Mouse (Mus musculus) granulocyte monocyte progenitor cell, adult 5-6 weeks (primary cell): Measurements from ENCODE around the gene Traf2. TPM values are rescaled to one million over a fixed set of nuclear protein-coding genes. Genes with fewer than 3 reads are reported as not detected.

ENCODE experiments used
- total RNA-seq, 2 experiments: library from RNA; stranded (forward) in 1 of 2; stranded (reverse) in 1 of 2; fragments of 200-712, 200-1000 nt in 1 of 2; fragments of >200 nt in 1 of 2; fragmentation: Nextera tagmentation in 1 of 2; gene quantifications; 2 replicates each; pipeline ENCODE4 v1.2.3; 2014 to 2017

Traf2 gene
- total RNA-seq, 2 experiments from 2014 or later, result 15.9 to 18.2 TPM

Other genes starting within 250 kb of the Traf2 start
Only the 30 nearest of the 33 such genes appear.
- 36.5 and 37.2 TPM in 2 replicates for gene Man1b1, start 214.6 kb downstream of the Traf2 start, total RNA-seq (2014; fragmentation: Nextera tagmentation)
- gene Man1b1, start 214.6 kb downstream of the Traf2 start, total RNA-seq (2017), result 34.1 and 38.6 TPM in 2 replicates
- gene Dpp7, start 190.6 kb downstream of the Traf2 start, total RNA-seq (2014; fragmentation: Nextera tagmentation), result 15.2 and 34.8 TPM in 2 replicates
- 11.9 and 16.9 TPM in 2 replicates for gene Dpp7, start 190.6 kb downstream of the Traf2 start, total RNA-seq (2017)
- 55.6 and 58.1 TPM in 2 replicates for gene Uap1l1, start 181.3 kb downstream of the Traf2 start, total RNA-seq (2014; fragmentation: Nextera tagmentation)
- gene Uap1l1, start 181.3 kb downstream of the Traf2 start, total RNA-seq (2017), result 13.8 and 18.4 TPM in 2 replicates
- 4.5 and 17.1 TPM in 2 replicates for gene Sapcd2, start 174.6 kb downstream of the Traf2 start, total RNA-seq (2014; fragmentation: Nextera tagmentation)
- 7.8 and 17.3 TPM in 2 replicates for gene Sapcd2, start 174.6 kb downstream of the Traf2 start, total RNA-seq (2017)
- gene Entpd2, start 151.1 kb downstream of the Traf2 start, total RNA-seq (2014; fragmentation: Nextera tagmentation), result not detected in 2 replicates
- gene Entpd2, start 151.1 kb downstream of the Traf2 start, total RNA-seq (2017), result not detected in 2 replicates
- not detected in 2 replicates for gene Npdc1, start 147.6 kb downstream of the Traf2 start, total RNA-seq (2014; fragmentation: Nextera tagmentation)
- not detected in 2 replicates for gene Npdc1, start 147.6 kb downstream of the Traf2 start, total RNA-seq (2017)
- gene Fut7, start 123.7 kb downstream of the Traf2 start, total RNA-seq (2014; fragmentation: Nextera tagmentation), result 34.5 and 38.8 TPM in 2 replicates
- 24.8 and 27.3 TPM in 2 replicates for gene Fut7, start 123.7 kb downstream of the Traf2 start, total RNA-seq (2017)
- gene Abca2, start 118.2 kb downstream of the Traf2 start, total RNA-seq (2014; fragmentation: Nextera tagmentation), result 54.8 and 56.4 TPM in 2 replicates
- 21.0 and 23.1 TPM in 2 replicates for gene Abca2, start 118.2 kb downstream of the Traf2 start, total RNA-seq (2017)
- not detected in 2 replicates for gene Clic3, start 90.1 kb downstream of the Traf2 start, total RNA-seq (2014; fragmentation: Nextera tagmentation)
- gene Clic3, start 90.1 kb downstream of the Traf2 start, total RNA-seq (2017), result 1.4 TPM in 1 of 2 replicates, not detected in the other
- gene Paxx, start 85.8 kb downstream of the Traf2 start, total RNA-seq (2014; fragmentation: Nextera tagmentation), result 29.1 and 39.4 TPM in 2 replicates
- 20.2 and 32.5 TPM in 2 replicates for gene Paxx, start 85.8 kb downstream of the Traf2 start, total RNA-seq (2017)
- 3.5 and 4.2 TPM in 2 replicates for gene Ptgds, start 76.9 kb downstream of the Traf2 start, total RNA-seq (2014; fragmentation: Nextera tagmentation)
- 0.93 TPM in 1 of 2 replicates, not detected in the other for gene Ptgds, start 76.9 kb downstream of the Traf2 start, total RNA-seq (2017)
- gene Lcn12, start 53.0 kb downstream of the Traf2 start, total RNA-seq (2014; fragmentation: Nextera tagmentation), result not detected in 2 replicates
- gene Lcn12, start 53.0 kb downstream of the Traf2 start, total RNA-seq (2017), result not detected in 2 replicates
- 30.4 and 55.0 TPM in 2 replicates for gene Fbxw5, start 46.2 kb downstream of the Traf2 start, total RNA-seq (2014; fragmentation: Nextera tagmentation)
- 23.9 and 31.4 TPM in 2 replicates for gene Fbxw5, start 46.2 kb downstream of the Traf2 start, total RNA-seq (2017)
- gene C8g, start 45.2 kb downstream of the Traf2 start, total RNA-seq (2014; fragmentation: Nextera tagmentation), result 6.0 TPM in 1 of 2 replicates, not detected in the other
- 1.5 and 1.6 TPM in 2 replicates for gene C8g, start 45.2 kb downstream of the Traf2 start, total RNA-seq (2017)
- 134 and 171 TPM in 2 replicates for gene Edf1, start 10.9 kb upstream of the Traf2 start, total RNA-seq (2014; fragmentation: Nextera tagmentation)
- 96.1 and 107 TPM in 2 replicates for gene Edf1, start 10.9 kb upstream of the Traf2 start, total RNA-seq (2017)
- gene Mamdc4, start 27.9 kb upstream of the Traf2 start, total RNA-seq (2014; fragmentation: Nextera tagmentation), result 1.5 and 3.4 TPM in 2 replicates
- gene Mamdc4, start 27.9 kb upstream of the Traf2 start, total RNA-seq (2017), result 1.2 and 66.7 TPM in 2 replicates
- 62.5 and 89.4 TPM in 2 replicates for gene Phpt1, start 28.3 kb upstream of the Traf2 start, total RNA-seq (2014; fragmentation: Nextera tagmentation)
- gene Phpt1, start 28.3 kb upstream of the Traf2 start, total RNA-seq (2017), result 5.9 and 46.2 TPM in 2 replicates
- not detected in 2 replicates for gene Ajm1, start 34.8 kb upstream of the Traf2 start, total RNA-seq (2014; fragmentation: Nextera tagmentation)
- gene Ajm1, start 34.8 kb upstream of the Traf2 start, total RNA-seq (2017), result 0.39 TPM in 1 of 2 replicates, not detected in the other
- 63.1 and 75.4 TPM in 2 replicates for gene Rabl6, start 61.6 kb upstream of the Traf2 start, total RNA-seq (2014; fragmentation: Nextera tagmentation)
- 61.3 and 71.0 TPM in 2 replicates for gene Rabl6, start 61.6 kb upstream of the Traf2 start, total RNA-seq (2017)
- gene Ccdc183, start 70.7 kb upstream of the Traf2 start, total RNA-seq (2014; fragmentation: Nextera tagmentation), result not detected in 2 replicates
- not detected in 2 replicates for gene Ccdc183, start 70.7 kb upstream of the Traf2 start, total RNA-seq (2017)
- gene Tmem141, start 75.1 kb upstream of the Traf2 start, total RNA-seq (2014; fragmentation: Nextera tagmentation), result 11.4 and 27.3 TPM in 2 replicates
- 25.0 and 31.5 TPM in 2 replicates for gene Tmem141, start 75.1 kb upstream of the Traf2 start, total RNA-seq (2017)
- gene Fcna, start 81.1 kb upstream of the Traf2 start, total RNA-seq (2014; fragmentation: Nextera tagmentation), result not detected in 2 replicates
- 2.0 TPM in 1 of 2 replicates, not detected in the other for gene Fcna, start 81.1 kb upstream of the Traf2 start, total RNA-seq (2017)
- gene Lcn8, start 106.2 kb upstream of the Traf2 start, total RNA-seq (2014; fragmentation: Nextera tagmentation), result not detected in 2 replicates
- gene Lcn8, start 106.2 kb upstream of the Traf2 start, total RNA-seq (2017), result not detected in 2 replicates
- not detected in 2 replicates for gene Lcn5, start 111.0 kb upstream of the Traf2 start, total RNA-seq (2014; fragmentation: Nextera tagmentation)
- gene Lcn5, start 111.0 kb upstream of the Traf2 start, total RNA-seq (2017), result not detected in 2 replicates
- gene Lcn6, start 129.8 kb upstream of the Traf2 start, total RNA-seq (2014; fragmentation: Nextera tagmentation), result not detected in 2 replicates
- gene Lcn6, start 129.8 kb upstream of the Traf2 start, total RNA-seq (2017), result not detected in 2 replicates
- not detected in 2 replicates for gene Lcn10, start 135.8 kb upstream of the Traf2 start, total RNA-seq (2014; fragmentation: Nextera tagmentation)
- not detected in 2 replicates for gene Lcn10, start 135.8 kb upstream of the Traf2 start, total RNA-seq (2017)
- not detected in 2 replicates for gene Obp2a, start 153.1 kb upstream of the Traf2 start, total RNA-seq (2014; fragmentation: Nextera tagmentation)
- not detected in 2 replicates for gene Obp2a, start 153.1 kb upstream of the Traf2 start, total RNA-seq (2017)
- gene Bmyc, start 159.8 kb upstream of the Traf2 start, total RNA-seq (2014; fragmentation: Nextera tagmentation), result 12.2 and 20.9 TPM in 2 replicates
- gene Bmyc, start 159.8 kb upstream of the Traf2 start, total RNA-seq (2017), result 4.9 and 9.2 TPM in 2 replicates
- gene Obp2b, start 190.1 kb upstream of the Traf2 start, total RNA-seq (2014; fragmentation: Nextera tagmentation), result not detected in 2 replicates
- not detected in 2 replicates for gene Obp2b, start 190.1 kb upstream of the Traf2 start, total RNA-seq (2017)
- gene Lcn3, start 218.6 kb upstream of the Traf2 start, total RNA-seq (2014; fragmentation: Nextera tagmentation), result not detected in 2 replicates
- not detected in 2 replicates for gene Lcn3, start 218.6 kb upstream of the Traf2 start, total RNA-seq (2017)